Mouse (Mus musculus): Measurements from ENCODE around the gene Gabbr2. TPM values are rescaled to one million over a fixed set of nuclear protein-coding genes. Genes with fewer than 3 reads are reported as not detected.

The Gabbr2 gene
- total RNA-seq, 2 experiments from 2014 or later = 242 to 264 TPM

GRCm38 (mm10) chr4:46794583-46794982 is 197.1 kb downstream of the Gabbr2 start:
- intact Hi-C loops (cut with DNase I) = no loop called here
- peak; percentile 58 to 59 for DNase-seq (ENCODE audit: extremely low spot score in 1 of 2, low spot score in 2 of 2)

- DNase-seq (ENCODE audit: extremely low spot score in 1 of 2, low spot score in 2 of 2) = peak; percentile 72 to 76
- intact Hi-C loops (cut with DNase I) = no loop called here
These were observed 199.2 kb downstream of the Gabbr2 start for GRCm38 (mm10) chr4:46792280-46793026.

- no peak for DNase-seq (ENCODE audit: extremely low spot score in 1 of 2, low spot score in 2 of 2)
- intact Hi-C loops (cut with DNase I) = no loop called here
These were observed 200.3 kb downstream of the Gabbr2 start for GRCm38 (mm10) chr4:46791268-46791951.

- peak in 1 of 2 experiments; percentile 58 for DNase-seq (ENCODE audit: extremely low spot score in 1 of 2, low spot score in 2 of 2)
These were observed 200.9 kb downstream of the Gabbr2 start for GRCm38 (mm10) chr4:46790609-46791267.

GRCm38 (mm10) chr4:46784430-46785049 is 207.1 kb downstream of the Gabbr2 start:
- intact Hi-C loops (cut with DNase I) = no loop called here
- no peak for DNase-seq (ENCODE audit: extremely low spot score in 1 of 2, low spot score in 2 of 2)

More at GRCm38 (mm10) chr4:46790609-46791267, 200.9 kb downstream of the Gabbr2 start:
- intact Hi-C loops (cut with DNase I) = no loop called here

- intact Hi-C loops (cut with DNase I) = no loop called here
- DNase-seq (ENCODE audit: extremely low spot score in 1 of 2, low spot score in 2 of 2) = no peak
These were observed 210.6 kb downstream of the Gabbr2 start for GRCm38 (mm10) chr4:46781109-46781508.

GRCm38 (mm10) chr4:46775959-46776358 is 215.7 kb downstream of the Gabbr2 start:
- DNase-seq (ENCODE audit: extremely low spot score in 1 of 2, low spot score in 2 of 2) = no peak
- intact Hi-C loops (cut with DNase I) = no loop called here

- intact Hi-C loops (cut with DNase I) = no loop called here
These were observed 217.0 kb downstream of the Gabbr2 start for GRCm38 (mm10) chr4:46774652-46775051.

GRCm38 (mm10) chr4:46773243-46773642 is 218.4 kb downstream of the Gabbr2 start:
- intact Hi-C loops (cut with DNase I) = no loop called here
- DNase-seq (ENCODE audit: extremely low spot score in 1 of 2, low spot score in 2 of 2) = no peak

More at GRCm38 (mm10) chr4:46774652-46775051, 217.0 kb downstream of the Gabbr2 start:
- no peak for DNase-seq (ENCODE audit: extremely low spot score in 1 of 2, low spot score in 2 of 2)

GRCm38 (mm10) chr4:46772591-46772990 is 219.1 kb downstream of the Gabbr2 start:
- DNase-seq (ENCODE audit: extremely low spot score in 1 of 2, low spot score in 2 of 2) = no peak
- intact Hi-C loops (cut with DNase I) = no loop called here

- DNase-seq (ENCODE audit: extremely low spot score in 1 of 2, low spot score in 2 of 2) = peak in 1 of 2 experiments; percentile 54
- intact Hi-C loops (cut with DNase I) = no loop called here
These were observed 220.6 kb downstream of the Gabbr2 start for GRCm38 (mm10) chr4:46771116-46771515.

- intact Hi-C loops (cut with DNase I) = no loop called here
- DNase-seq (ENCODE audit: extremely low spot score in 1 of 2, low spot score in 2 of 2) = no peak
These were observed 221.0 kb downstream of the Gabbr2 start for GRCm38 (mm10) chr4:46770635-46771034.

- intact Hi-C loops (cut with DNase I) = no loop called here
- no peak for DNase-seq (ENCODE audit: extremely low spot score in 1 of 2, low spot score in 2 of 2)
These were observed 221.6 kb downstream of the Gabbr2 start for GRCm38 (mm10) chr4:46770090-46770489.

- intact Hi-C loops (cut with DNase I) = no loop called here
- DNase-seq (ENCODE audit: extremely low spot score in 1 of 2, low spot score in 2 of 2) = no peak
These were observed 225.3 kb downstream of the Gabbr2 start for GRCm38 (mm10) chr4:46766326-46766725.

GRCm38 (mm10) chr4:46759838-46760237 is 231.8 kb downstream of the Gabbr2 start:
- intact Hi-C loops (cut with DNase I) = no loop called here
- no peak for DNase-seq (ENCODE audit: extremely low spot score in 1 of 2, low spot score in 2 of 2)

- no peak for DNase-seq (ENCODE audit: extremely low spot score in 1 of 2, low spot score in 2 of 2)
- intact Hi-C loops (cut with DNase I) = no loop called here
These were observed 233.2 kb downstream of the Gabbr2 start for GRCm38 (mm10) chr4:46758340-46759041.

- intact Hi-C loops (cut with DNase I) = no loop called here
- no peak for DNase-seq (ENCODE audit: extremely low spot score in 1 of 2, low spot score in 2 of 2)
These were observed 237.1 kb downstream of the Gabbr2 start for GRCm38 (mm10) chr4:46754407-46755194.

- DNase-seq (ENCODE audit: extremely low spot score in 1 of 2, low spot score in 2 of 2) = no peak
- intact Hi-C loops (cut with DNase I) = no loop called here
These were observed 239.4 kb downstream of the Gabbr2 start for GRCm38 (mm10) chr4:46752306-46752705.

Measured in left cerebral cortex, postnatal 10 days (tissue).